Mouse (Mus musculus): ENCODE results near the gene Nectin1. TPM values are rescaled to one million over a fixed set of nuclear protein-coding genes. Genes with fewer than 3 reads are reported as not detected.
A peak's percentile ranks its signal among the peaks of the same experiment; 100 is the strongest.

The Nectin1 gene
- polyA plus RNA-seq, 1 experiment from 2014 or later = 1.5 TPM

DNA sequence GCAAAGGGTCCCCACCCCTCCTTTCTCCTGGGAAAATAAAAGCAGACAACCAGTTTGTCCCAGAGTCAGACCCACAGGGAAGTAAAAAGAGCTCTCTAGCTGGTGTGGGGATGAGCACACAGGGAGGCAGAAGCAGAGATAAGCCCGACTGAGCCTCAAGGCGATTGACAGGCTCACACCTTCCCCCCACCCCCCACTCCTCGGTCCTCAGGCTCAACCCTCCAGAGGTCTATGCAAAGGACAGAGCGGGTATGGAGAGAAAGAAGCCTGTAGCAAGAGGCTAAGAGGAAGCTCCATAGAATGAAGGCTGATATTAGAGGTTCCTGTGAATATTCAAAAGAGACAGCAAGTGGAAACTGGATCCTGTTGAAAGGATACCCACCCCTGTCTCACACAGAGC lies 19.7 kb upstream of the Nectin1 start:
- H3K9me3 ChIP-seq = no peaks in the 10 kb centered on the region
- H3K4me2 ChIP-seq = no peak overlapping the region
- no peak for ATAC-seq (ENCODE audit: extremely low read depth, insufficient number of reproducible peaks, low FRiP score, low TSS enrichment)
- 6% methylated on average over 4 of the region's 4 CpGs for WGBS
- no peak overlapping the region for H3K9ac ChIP-seq
- no peak overlapping the region for H3K27ac ChIP-seq (replicated peaks)
- peaks cover 25% of the 10 kb centered on the region for H3K27me3 ChIP-seq (replicated peaks)
- peaks cover 3% of the 10 kb centered on the region; the same call in 1 of the 2 replicates for H3K4me1 ChIP-seq
- no peaks in the 10 kb centered on the region for H3K36me3 ChIP-seq
- no peak overlapping the region for H3K4me3 ChIP-seq

DNA sequence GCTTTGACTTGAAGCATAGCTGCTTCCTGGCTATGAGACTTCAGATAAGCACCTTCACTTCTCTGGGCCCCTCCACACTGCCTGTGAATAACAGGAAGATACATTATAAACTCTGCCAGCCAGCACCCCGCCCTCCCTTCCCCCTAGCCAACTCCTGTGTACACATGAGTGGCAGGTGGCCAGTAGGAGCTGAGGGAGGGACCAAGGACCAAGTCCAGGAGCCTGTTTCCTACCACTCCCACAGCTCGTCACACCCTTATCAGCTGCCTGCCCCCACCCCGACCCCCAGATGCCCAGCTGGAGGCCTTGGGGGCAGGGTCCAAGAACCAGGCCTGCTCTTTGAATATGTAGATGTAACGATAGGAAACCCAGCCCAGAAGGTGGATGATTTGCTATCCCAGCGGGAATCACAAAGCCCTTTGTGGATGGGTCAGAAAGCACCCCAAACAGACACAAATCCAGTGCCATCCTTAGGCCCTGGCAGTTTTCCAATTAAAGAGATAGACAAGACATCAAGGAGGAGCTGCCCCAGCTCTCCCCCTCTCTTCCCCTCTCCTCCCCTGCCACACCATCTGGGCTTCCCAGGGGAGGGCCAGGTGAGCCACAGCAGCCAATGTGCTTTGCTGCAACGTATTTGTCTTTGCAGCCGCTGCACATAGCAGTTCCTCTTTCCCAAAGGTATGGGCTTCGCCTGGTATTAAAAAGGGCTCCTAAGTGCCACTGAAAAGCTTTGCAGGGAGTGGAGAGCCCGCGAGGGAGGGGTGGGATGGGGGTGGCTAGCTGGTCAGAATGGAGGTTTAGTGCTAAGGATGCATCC lies 14.1 kb upstream of the Nectin1 start:
- no peak for ATAC-seq (ENCODE audit: extremely low read depth, insufficient number of reproducible peaks, low FRiP score, low TSS enrichment)
- Histone ChIP-seq H3K9me3 (no peaks in the 10 kb centered on the region), H3K4me2 (no peak overlapping the region), H3K27ac (replicated peaks) (no peak overlapping the region), H3K4me1 (peaks cover 8% of the 10 kb centered on the region), H3K36me3 (no peaks in the 10 kb centered on the region), H3K9ac (0 out of 2 replicates have a peak overlapping the region, but pooled peaks have one; percentile 10), H3K27me3 (replicated peaks) (peaks cover 74% of the 10 kb centered on the region), H3K4me3 (no peak overlapping the region)
- 9% methylated on average over 10 of the region's 10 CpGs for WGBS

DNA sequence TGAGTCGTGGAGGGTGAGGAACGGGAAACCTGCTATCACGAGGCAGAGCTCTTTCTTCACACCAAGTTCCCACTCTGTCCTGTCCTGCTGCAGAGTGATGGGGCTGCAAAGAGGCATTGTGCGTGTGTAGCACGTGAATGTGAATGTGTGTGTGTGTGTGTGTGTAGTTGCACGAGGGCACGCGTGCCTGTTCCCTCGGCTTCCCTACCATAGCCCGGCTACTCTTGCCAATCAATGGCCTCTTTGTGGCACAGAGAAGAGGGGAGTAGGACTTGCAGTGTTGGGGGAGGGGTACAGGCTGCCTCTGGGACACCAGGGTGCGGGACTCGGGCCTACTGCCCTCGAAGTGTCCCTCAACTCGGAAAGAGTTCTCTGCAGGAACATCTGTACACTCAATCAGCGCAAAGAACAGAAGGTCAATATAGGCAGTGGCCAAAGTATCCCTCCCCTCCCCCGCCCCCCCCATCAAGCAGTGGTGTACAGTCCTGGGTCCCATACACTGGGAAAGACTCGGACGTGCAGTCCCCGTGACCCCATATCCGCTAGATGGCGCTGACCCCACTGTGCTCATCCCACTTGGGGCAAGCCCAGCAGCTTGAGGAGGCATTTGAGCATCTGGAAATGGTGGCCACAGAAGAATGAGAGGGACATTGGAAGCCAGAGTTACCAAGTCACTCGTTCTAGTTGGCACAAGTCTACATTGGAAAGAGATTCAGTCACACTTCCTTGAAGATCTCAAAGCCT lies 13.3 kb upstream of the Nectin1 start:
- H3K4me3 ChIP-seq = no peak overlapping the region
- no peak overlapping the region for H3K27ac ChIP-seq (replicated peaks)
- no peaks in the 10 kb centered on the region for H3K9me3 ChIP-seq
- ATAC-seq (ENCODE audit: extremely low read depth, insufficient number of reproducible peaks, low FRiP score, low TSS enrichment) = no peak
- peaks cover 8% of the 10 kb centered on the region for H3K4me1 ChIP-seq
- H3K9ac ChIP-seq = no peak overlapping the region
- H3K27me3 ChIP-seq (replicated peaks) = peaks cover 72% of the 10 kb centered on the region
- no peaks in the 10 kb centered on the region for H3K36me3 ChIP-seq
- WGBS = 23% methylated on average over 22 of the region's 22 CpGs
- H3K4me2 ChIP-seq = no peak overlapping the region

DNA sequence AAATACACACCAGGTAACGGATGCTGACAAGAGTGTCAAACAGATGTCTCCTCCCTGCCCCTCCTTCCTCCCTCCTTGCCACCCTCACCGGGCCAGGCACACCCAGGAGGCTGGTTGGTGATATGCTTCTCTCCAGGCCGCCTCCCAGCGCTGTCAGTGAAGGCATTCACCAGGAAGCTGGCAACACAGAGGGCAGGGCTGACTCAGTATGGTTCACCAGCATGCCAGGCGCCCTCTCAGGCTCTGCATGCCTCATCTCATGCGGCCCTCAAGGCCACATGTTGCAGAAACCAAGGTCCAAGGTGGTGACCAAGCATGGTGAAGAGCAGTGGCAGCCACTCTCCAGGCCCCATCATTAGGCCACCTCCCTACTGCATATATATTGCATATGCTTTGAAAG lies 11.9 kb upstream of the Nectin1 start:
- Histone ChIP-seq H3K4me1 (peaks cover 8% of the 10 kb centered on the region), H3K9me3 (no peaks in the 10 kb centered on the region), H3K4me3 (no peak overlapping the region), H3K9ac (no peak overlapping the region), H3K36me3 (no peaks in the 10 kb centered on the region), H3K27ac (replicated peaks) (no peak overlapping the region), H3K4me2 (no peak overlapping the region), H3K27me3 (replicated peaks) (peaks cover 69% of the 10 kb centered on the region)
- ATAC-seq (ENCODE audit: extremely low read depth, insufficient number of reproducible peaks, low FRiP score, low TSS enrichment) = no peak
- WGBS = 54% methylated on average over 6 of the region's 6 CpGs

DNA sequence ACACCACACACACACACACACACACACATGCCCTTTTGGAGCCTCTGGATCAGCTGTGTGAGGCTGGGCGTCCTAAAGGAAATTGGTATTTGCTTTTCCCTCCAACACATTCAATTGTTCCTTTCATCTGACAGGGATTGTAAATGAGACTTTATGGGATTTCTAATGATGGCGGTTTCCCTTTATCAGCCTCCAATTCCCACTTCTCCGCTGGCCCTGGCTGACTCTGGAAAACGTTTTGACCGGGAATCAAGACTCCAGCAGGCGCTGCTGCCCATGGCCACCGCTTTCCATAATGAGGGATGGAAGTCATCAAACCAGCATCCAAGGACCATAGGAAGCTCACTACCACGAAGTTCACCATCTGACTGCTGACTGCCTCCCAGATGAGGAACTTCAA lies 11.1 kb upstream of the Nectin1 start:
- no peaks in the 10 kb centered on the region for H3K36me3 ChIP-seq
- 54% methylated on average over 8 of the region's 8 CpGs for WGBS
- no peak overlapping the region for H3K27ac ChIP-seq (replicated peaks)
- no peaks in the 10 kb centered on the region for H3K9me3 ChIP-seq
- H3K4me1 ChIP-seq = peaks cover 15% of the 10 kb centered on the region
- no peak overlapping the region for H3K9ac ChIP-seq
- no peak overlapping the region for H3K4me3 ChIP-seq
- no peak overlapping the region for H3K4me2 ChIP-seq
- peaks cover 71% of the 10 kb centered on the region for H3K27me3 ChIP-seq (replicated peaks)
- no peak for ATAC-seq (ENCODE audit: extremely low read depth, insufficient number of reproducible peaks, low FRiP score, low TSS enrichment)

DNA sequence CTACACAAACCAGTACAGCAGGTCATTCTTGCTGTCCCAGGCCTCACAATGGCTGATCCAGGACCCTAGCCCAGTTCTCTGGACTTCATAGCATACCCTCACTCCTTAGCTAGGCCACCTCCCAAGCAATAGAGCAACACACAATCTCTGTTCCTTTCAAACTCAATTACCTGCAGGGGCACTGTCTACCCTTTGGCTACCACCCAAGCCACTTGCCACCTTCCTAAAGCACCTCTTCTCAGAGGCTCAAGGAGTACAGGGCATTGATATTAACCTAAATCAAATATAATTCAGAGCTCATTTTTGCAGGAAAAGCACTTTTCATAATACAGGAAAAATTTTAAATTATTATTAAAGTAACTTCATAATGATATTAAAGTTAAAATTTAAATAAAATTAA lies 8.8 kb upstream of the Nectin1 start:
- no peak for ATAC-seq (ENCODE audit: extremely low read depth, insufficient number of reproducible peaks, low FRiP score, low TSS enrichment)
- H3K9me3 ChIP-seq = no peaks in the 10 kb centered on the region
- peaks cover 67% of the 10 kb centered on the region for H3K27me3 ChIP-seq (replicated peaks)
- H3K4me1 ChIP-seq = peaks cover 14% of the 10 kb centered on the region
- H3K4me3 ChIP-seq = no peak overlapping the region
- H3K9ac ChIP-seq = no peak overlapping the region
- H3K36me3 ChIP-seq = no peaks in the 10 kb centered on the region
- H3K4me2 ChIP-seq = no peak overlapping the region
- no peak overlapping the region for H3K27ac ChIP-seq (replicated peaks)

DNA sequence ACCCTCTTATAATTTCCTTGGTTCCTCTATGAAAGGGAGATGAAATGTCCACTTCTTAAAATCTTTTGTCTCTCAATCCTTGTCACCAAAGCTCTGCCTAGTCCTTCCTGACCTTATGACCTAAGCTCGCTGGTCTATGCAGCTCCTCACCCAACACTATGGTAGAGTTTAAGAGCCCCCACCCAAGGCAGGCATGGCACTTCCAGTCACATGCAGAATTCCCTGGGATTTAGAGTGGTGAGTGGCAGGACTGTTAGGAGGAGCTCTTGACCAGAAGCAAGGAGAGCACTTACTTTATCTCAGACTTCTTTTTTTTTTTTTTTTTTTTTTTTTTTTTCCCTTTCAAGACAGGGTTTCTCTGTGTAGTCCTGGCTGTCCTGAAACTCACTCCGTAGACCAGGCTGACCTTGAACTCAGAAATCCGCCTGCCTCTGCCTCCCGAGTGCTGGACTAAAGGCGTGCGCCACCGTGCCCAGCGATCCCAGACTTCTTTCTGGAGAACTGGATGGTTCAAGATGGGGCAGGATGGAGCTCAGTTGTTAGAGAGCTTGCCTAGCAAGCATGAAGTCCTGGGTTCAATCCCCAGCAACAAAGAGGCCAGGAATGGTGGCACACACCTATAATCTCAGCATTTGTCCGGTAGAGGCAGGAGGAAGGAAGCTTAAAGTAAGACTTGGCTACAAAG lies 7.6 kb upstream of the Nectin1 start:
- no peaks in the 10 kb centered on the region for H3K9me3 ChIP-seq
- ATAC-seq (ENCODE audit: extremely low read depth, insufficient number of reproducible peaks, low FRiP score, low TSS enrichment) = no peak
- no peak overlapping the region for H3K9ac ChIP-seq
- 84% methylated on average over 9 of the region's 9 CpGs for WGBS
- peaks cover 14% of the 10 kb centered on the region for H3K4me1 ChIP-seq
- no peak overlapping the region for H3K4me2 ChIP-seq
- no peak overlapping the region for H3K4me3 ChIP-seq
- no peaks in the 10 kb centered on the region for H3K36me3 ChIP-seq
- H3K27me3 ChIP-seq (replicated peaks) = peaks cover 58% of the 10 kb centered on the region
- H3K27ac ChIP-seq (replicated peaks) = no peak overlapping the region

DNA sequence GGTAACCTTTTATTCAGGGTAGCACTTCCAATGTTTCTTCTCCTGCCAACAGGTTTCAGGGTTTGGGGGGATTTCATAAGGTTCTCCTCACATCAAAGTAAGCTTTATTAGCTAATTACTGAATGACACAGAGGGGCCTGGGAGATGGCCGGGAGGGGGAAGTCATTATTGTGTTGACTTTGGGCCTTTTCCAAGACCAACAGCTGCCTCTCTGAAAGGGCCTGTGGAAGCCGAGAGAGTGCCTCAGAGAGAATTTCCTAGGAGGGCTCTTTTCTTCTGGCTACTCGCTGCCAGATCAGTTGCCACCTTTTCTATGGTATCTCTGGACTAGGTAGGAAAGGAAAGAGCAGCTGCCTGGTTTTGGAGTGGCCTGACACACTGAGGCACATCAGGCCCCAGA lies 6.5 kb upstream of the Nectin1 start:
- no peak for ATAC-seq (ENCODE audit: extremely low read depth, insufficient number of reproducible peaks, low FRiP score, low TSS enrichment)
- no peaks in the 10 kb centered on the region for H3K36me3 ChIP-seq
- no peak overlapping the region for H3K9ac ChIP-seq
- no peaks in the 10 kb centered on the region for H3K9me3 ChIP-seq
- WGBS = 28% methylated on average over 3 of the region's 3 CpGs
- no peak overlapping the region for H3K27ac ChIP-seq (replicated peaks)
- H3K27me3 ChIP-seq (replicated peaks) = peaks cover 46% of the 10 kb centered on the region
- peaks cover 14% of the 10 kb centered on the region for H3K4me1 ChIP-seq
- peak overlapping the region; percentile 58 for H3K4me2 ChIP-seq
- H3K4me3 ChIP-seq = no peak overlapping the region

DNA sequence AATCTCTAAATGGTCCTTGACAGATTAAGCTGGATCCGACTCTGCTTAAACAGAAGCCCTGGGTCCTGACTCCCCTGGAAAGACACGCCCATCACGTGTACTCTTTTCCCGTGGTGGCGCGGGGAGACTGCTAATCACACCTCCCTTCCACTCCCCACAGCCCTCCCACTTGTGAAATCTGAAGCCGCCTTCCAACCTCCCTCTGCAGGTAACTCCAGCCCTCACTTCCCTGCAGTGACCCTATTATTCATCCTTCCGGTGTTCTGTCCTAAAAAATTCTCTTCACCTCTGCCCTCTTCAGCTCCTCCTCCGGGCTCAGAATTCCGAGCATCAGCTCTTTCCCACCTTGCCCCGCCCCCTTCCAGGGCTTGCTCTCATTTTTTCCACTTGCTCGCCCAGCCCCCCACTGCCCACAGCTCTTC lies 5.9 kb upstream of the Nectin1 start:
- H3K4me2 ChIP-seq = peak overlapping the region; percentile 58
- WGBS = 2% methylated on average over 12 of the region's 12 CpGs

DNA sequence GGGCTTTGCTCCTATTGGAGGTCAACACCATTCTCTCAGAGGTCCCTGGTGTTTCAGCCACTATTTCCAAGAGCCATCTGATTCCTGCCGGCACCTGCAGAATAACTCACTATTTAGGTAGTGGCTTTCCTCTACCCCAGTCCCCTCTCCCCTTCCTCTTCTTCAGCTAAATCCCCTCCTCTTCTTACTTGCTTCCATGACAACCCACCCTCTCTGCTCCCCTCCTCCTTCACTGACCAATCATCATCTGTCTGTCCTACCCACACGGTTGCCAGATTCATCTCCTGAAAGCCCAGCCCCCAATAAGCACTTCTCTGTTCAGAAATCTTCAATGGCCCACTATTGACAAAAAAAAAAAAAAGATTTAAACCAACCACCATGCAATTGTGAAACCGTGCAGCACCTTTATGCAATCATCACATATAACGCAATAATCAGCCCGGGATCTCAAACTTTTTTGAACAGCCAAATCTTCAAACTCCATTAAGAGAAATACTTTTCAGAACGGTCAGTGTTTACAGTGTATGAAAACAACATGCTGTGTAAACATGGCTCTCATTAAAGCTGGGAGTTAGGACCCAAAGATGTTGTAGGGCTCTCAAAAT lies 5.2 kb upstream of the Nectin1 start:
- Histone ChIP-seq H3K9me3 (no peaks in the 10 kb centered on the region), H3K4me3 (no peak overlapping the region), H3K36me3 (no peaks in the 10 kb centered on the region), H3K4me2 (no peak overlapping the region), H3K27me3 (replicated peaks) (peaks cover 36% of the 10 kb centered on the region), H3K27ac (replicated peaks) (no peak overlapping the region), H3K9ac (no peak overlapping the region), H3K4me1 (peaks cover 21% of the 10 kb centered on the region)
- ATAC-seq (ENCODE audit: extremely low read depth, insufficient number of reproducible peaks, low FRiP score, low TSS enrichment) = no peak
- 34% methylated on average over 6 of the region's 6 CpGs for WGBS

More for the DNA sequence above, 5.9 kb upstream of the Nectin1 start:
- H3K9ac ChIP-seq = no peak overlapping the region
- no peaks in the 10 kb centered on the region for H3K36me3 ChIP-seq
- H3K4me3 ChIP-seq = 0 out of 2 replicates have a peak overlapping the region, but pooled peaks have one; percentile 17
- peaks cover 16% of the 10 kb centered on the region for H3K4me1 ChIP-seq
- ATAC-seq (ENCODE audit: extremely low read depth, insufficient number of reproducible peaks, low FRiP score, low TSS enrichment) = no peak
- no peak overlapping the region for H3K27ac ChIP-seq (replicated peaks)
- no peaks in the 10 kb centered on the region for H3K9me3 ChIP-seq
- peaks cover 42% of the 10 kb centered on the region for H3K27me3 ChIP-seq (replicated peaks)

DNA sequence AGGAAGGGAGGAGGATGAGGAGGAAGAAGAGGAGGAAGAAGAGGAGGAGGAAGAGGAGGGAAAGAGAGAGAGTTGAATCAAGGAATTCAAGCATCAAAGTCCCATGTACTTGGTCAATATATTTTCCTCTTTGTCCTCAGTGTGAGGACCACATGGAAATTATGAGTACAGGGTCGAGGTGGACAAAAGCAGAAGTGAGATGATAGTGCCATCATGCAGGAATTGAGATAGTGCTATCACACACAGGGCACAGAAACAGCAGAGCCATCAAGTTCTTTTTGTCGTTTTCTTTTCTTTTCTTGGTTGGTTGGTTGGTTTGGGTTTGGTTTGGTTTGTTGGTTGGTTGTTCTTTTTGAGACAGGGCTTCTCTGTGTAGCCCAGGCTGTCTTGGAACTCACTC lies 2.5 kb upstream of the Nectin1 start:
- H3K27me3 ChIP-seq (replicated peaks) = peaks cover 35% of the 10 kb centered on the region
- no peaks in the 10 kb centered on the region for H3K9me3 ChIP-seq
- H3K36me3 ChIP-seq = no peaks in the 10 kb centered on the region
- no peak overlapping the region for H3K4me3 ChIP-seq
- H3K9ac ChIP-seq = no peak overlapping the region
- no peak overlapping the region for H3K4me2 ChIP-seq
- no peak overlapping the region for H3K27ac ChIP-seq (replicated peaks)
- H3K4me1 ChIP-seq = peaks cover 40% of the 10 kb centered on the region
- no peak for ATAC-seq (ENCODE audit: extremely low read depth, insufficient number of reproducible peaks, low FRiP score, low TSS enrichment)
- WGBS = 71% methylated on average over 2 of the region's 2 CpGs

Measured in heart, embryonic 13.5 days (tissue).